Mouse (Mus musculus): ENCODE measurements around the gene Slc6a18. TPM values are rescaled to one million over a fixed set of nuclear protein-coding genes. Genes with fewer than 3 reads are reported as not detected.
"Not testable (repeated sequence)": the region's sequence is repeated elsewhere in the genome, so short reads cannot be mapped to it uniquely, and the experiment has no call there.

Gene Slc6a18
- total and polyA plus RNA-seq, 3 experiments: not detected

GRCm38 (mm10) chr13:73704694-73705325, 27.0 kb upstream of the Slc6a18 start, which contains the start of gene Slc6a19:
Gene Slc6a19 (minus strand): TSS chr13:73704865.
- no peak for TF ChIP-seq GATA1 (IDR thresholded peaks at IDR 0.05; ENCODE audit: low read depth, low read length)
- TF ChIP-seq ETS1 (IDR thresholded peaks at IDR 0.05; ENCODE audit: low read depth, low read length): no peak
- no peak for TF ChIP-seq BHLHE40 (IDR thresholded peaks at IDR 0.05; ENCODE audit: borderline replicate concordance, low read depth, low read length)
- TF ChIP-seq POLR2A (IDR thresholded peaks at IDR 0.05; ENCODE audit: control insufficient read depth in 1 of 2, insufficient read depth in 1 of 2, low read depth in 1 of 2, low read length in 2 of 2, poor library complexity in 1 of 2): no peak
- TF ChIP-seq TAL1 (IDR thresholded peaks at IDR 0.05; ENCODE audit: low read length): no peak
- TF ChIP-seq POLR2AphosphoS5 (IDR thresholded peaks at IDR 0.05; ENCODE audit: borderline replicate concordance, low read depth, low read length): no peak
- TF ChIP-seq SMC3 (IDR thresholded peaks at IDR 0.05; ENCODE audit: low read depth, low read length): no peak
- TF ChIP-seq CHD1 (IDR thresholded peaks at IDR 0.05; ENCODE audit: low read depth, low read length): no peak
- TF ChIP-seq TCF12 (IDR thresholded peaks at IDR 0.05; ENCODE audit: low read depth, low read length): no peak
- TF ChIP-seq MAX (IDR thresholded peaks at IDR 0.05; ENCODE audit: low read length): no peak
- no peak for TF ChIP-seq CTCF (IDR thresholded peaks at IDR 0.05 in 2 of 3, conservative IDR thresholded peaks at IDR 0.05 in 1 of 3; ENCODE audit: control insufficient read depth in 1 of 3, insufficient read depth in 1 of 3, low read depth in 2 of 3, low read length in 3 of 3, poor library complexity in 1 of 3, severe bottlenecking in 1 of 3)
- no peak for TF ChIP-seq JUND (IDR thresholded peaks at IDR 0.05; ENCODE audit: low read depth, low read length)
- TF ChIP-seq NRF1 (IDR thresholded peaks at IDR 0.05; ENCODE audit: insufficient read depth, low read depth, low read length, poor library complexity, severe bottlenecking): no peak
- TF ChIP-seq RAD21 (IDR thresholded peaks at IDR 0.05; ENCODE audit: low read depth, low read length): no peak
- no peak for TF ChIP-seq MAZ (IDR thresholded peaks at IDR 0.05; ENCODE audit: low read depth, low read length)
- TF ChIP-seq ELF1 (IDR thresholded peaks at IDR 0.05; ENCODE audit: low read depth, low read length): no peak
- no peak for TF ChIP-seq ZMIZ1 (IDR thresholded peaks at IDR 0.05; ENCODE audit: low read depth, low read length)
- no peak for TF ChIP-seq MEF2A (IDR thresholded peaks at IDR 0.05; ENCODE audit: extremely low read depth, insufficient replicate concordance, low read depth, low read length, poor library complexity, severe bottlenecking)
- Histone ChIP-seq H3K27me3 (ENCODE audit: control insufficient read depth in 1 of 2, insufficient read depth in 2 of 2, low read length in 2 of 2) (peaks cover 0 to 3% of the 10 kb centered on the region in 2 experiments; a peak in 3 of 4 replicates), H3K27ac (ENCODE audit: control insufficient read depth, low read depth, low read length) (no peak within 1 kb of the TSS), H3K4me1 (ENCODE audit: control insufficient read depth in 1 of 2, insufficient read depth in 2 of 2, low read length in 2 of 2) (no peaks in the 10 kb centered on the region), H3K79me2 (ENCODE audit: control insufficient read depth, insufficient read depth, low read length, poor library complexity) (no peaks in the 10 kb centered on the region; the same call in 1 of the 2 replicates), H3K9ac (ENCODE audit: control insufficient read depth, low read depth, low read length, poor library complexity, severe bottlenecking) (no peak within 1 kb of the TSS), H3K4me3 (ENCODE audit: control insufficient read depth in 1 of 2, insufficient read depth in 1 of 2, low read depth in 2 of 2, low read length in 2 of 2) (no peak within 1 kb of the TSS), H3K36me3 (ENCODE audit: control insufficient read depth in 1 of 2, insufficient read depth in 2 of 2, low read length in 2 of 2) (no peaks in the 10 kb centered on the region), H3K9me3 (replicated peaks; ENCODE audit: insufficient read depth, low read length) (no peaks in the 10 kb centered on the region)
- DNase-seq (ENCODE audit: low read depth, low spot score): no peak

GRCm38 (mm10) chr13:73703486-73703885, 25.7 kb upstream of the Slc6a18 start:
- H3K79me2 ChIP-seq (ENCODE audit: control insufficient read depth, insufficient read depth, low read length, poor library complexity); H3K27me3 ChIP-seq (ENCODE audit: control insufficient read depth in 1 of 2, insufficient read depth in 2 of 2, low read length in 2 of 2): not testable (repeated sequence)

More at GRCm38 (mm10) chr13:73703486-73703885, 25.7 kb upstream of the Slc6a18 start:
- not testable (repeated sequence) for DNase-seq (ENCODE audit: low read depth, low spot score); H3K27ac ChIP-seq (ENCODE audit: control insufficient read depth, low read depth, low read length); H3K4me3 ChIP-seq (ENCODE audit: control insufficient read depth in 1 of 2, insufficient read depth in 1 of 2, low read depth in 2 of 2, low read length in 2 of 2); H3K9ac ChIP-seq (ENCODE audit: control insufficient read depth, low read depth, low read length, poor library complexity, severe bottlenecking); H3K9me3 ChIP-seq (replicated peaks; ENCODE audit: insufficient read depth, low read length); H3K36me3 ChIP-seq (ENCODE audit: control insufficient read depth in 1 of 2, insufficient read depth in 2 of 2, low read length in 2 of 2); H3K4me1 ChIP-seq (ENCODE audit: control insufficient read depth in 1 of 2, insufficient read depth in 2 of 2, low read length in 2 of 2)

All from MEL (cell line).